Mouse (Mus musculus) lung, embryonic 15.5 days (tissue): ENCODE results near the gene Plekha1. TPM values are rescaled to one million over a fixed set of nuclear protein-coding genes. Genes with fewer than 3 reads are reported as not detected.

Experiments
- ATAC-seq: fragments of 200-750 bp; cut with Nextera tagmentation; 2 replicates; pipeline ENCODE4 v1.8.0; 2017; ENCODE audit warnings: moderate number of reproducible peaks, borderline replicate concordance; ENCODE audit not compliant: low FRiP score, low TSS enrichment; ENCODE audit errors: extremely low read depth
- H3K27ac ChIP-seq: fragments of 300-500 bp; sonication (generic); 2 replicates; pipeline ENCODE4 v1.5.1; 2015; ENCODE audit warnings: moderate library complexity, mild to moderate bottlenecking, inconsistent platforms
- H3K27me3 ChIP-seq: fragments of 300-500 bp; sonication (generic); 2 replicates; pipeline ENCODE4 v1.6.1; 2015; ENCODE audit warnings: inconsistent platforms
- H3K36me3 ChIP-seq: fragments of 300-500 bp; sonication (generic); 2 replicates; pipeline ENCODE4 v1.6.1; 2015; ENCODE audit warnings: inconsistent platforms
- H3K4me1 ChIP-seq: fragments of 300-500 bp; sonication (generic); 2 replicates; pipeline ENCODE4 v1.6.1; 2015; ENCODE audit warnings: inconsistent platforms
- H3K4me2 ChIP-seq: fragments of 300-500 bp; sonication (generic); 2 replicates; pipeline ENCODE4 v1.6.1; 2015; ENCODE audit warnings: inconsistent platforms, mild to moderate bottlenecking, moderate library complexity
- H3K4me3 ChIP-seq: fragments of 300-500 bp; sonication (generic); 2 replicates; pipeline ENCODE4 v1.5.1; 2015; ENCODE audit warnings: mild to moderate bottlenecking, inconsistent platforms
- H3K9ac ChIP-seq: fragments of 300-500 bp; sonication (generic); 2 replicates; pipeline ENCODE4 v1.6.1; 2015; ENCODE audit warnings: inconsistent platforms
- H3K9me3 ChIP-seq: fragments of 300-500 bp; sonication (generic); 2 replicates; pipeline ENCODE4 v1.6.1; 2016; ENCODE audit warnings: inconsistent platforms
- WGBS: fragments of 180-500 bp; shearing (Covaris S2); methylation state at CpG from one replicate; pipeline ENCODE4 v1.1.7; 2015; 5-methylcytosine and 5-hydroxymethylcytosine counted together
- polyA plus RNA-seq: library from polyadenylated mRNA; unstranded; fragments of >200 nt; fragmentation: Nextera tagmentation; extraction: Ambion mirVana; gene quantifications from 2 replicates; pipeline ENCODE4 v1.2.1, GENCODE M21; 2015

Gene Plekha1
- polyA plus RNA-seq, 1 experiment from 2014 or later, result 61.4 TPM

GRCm38 (mm10) chr7:130897201-130897600 lies 31.6 kb downstream of the Plekha1 start:
- Histone ChIP-seq H3K9me3 (no peaks in the 10 kb centered on the region), H3K27ac (no peak overlapping the region), H3K4me1 (no peaks in the 10 kb centered on the region), H3K4me3 (no peak overlapping the region), H3K9ac (no peak overlapping the region), H3K27me3 (no peaks in the 10 kb centered on the region), H3K4me2 (no peak overlapping the region), H3K36me3 (peaks cover 39% of the 10 kb centered on the region)
- 87% methylated on average over 10 of the region's 10 CpGs for WGBS
- no peak for ATAC-seq

DNA sequence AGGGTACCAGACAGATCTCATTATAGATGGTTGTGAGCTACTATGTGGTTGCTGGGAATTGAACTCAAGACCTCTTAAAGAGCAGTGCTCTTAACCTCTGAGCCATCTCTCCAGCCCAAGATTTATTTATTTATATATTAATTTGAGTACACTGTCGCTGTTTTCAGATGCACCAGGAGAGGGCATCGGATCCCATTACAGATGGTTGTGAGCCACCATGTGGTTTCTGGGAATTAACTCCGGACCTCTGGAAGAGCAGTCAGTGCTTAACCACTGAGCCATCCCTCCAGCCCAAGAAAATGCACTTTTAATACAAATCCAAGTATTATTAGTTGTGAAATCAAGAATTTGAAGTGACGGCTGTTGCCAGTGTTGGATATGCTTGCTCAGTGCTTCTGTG lies 32.8 kb downstream of the Plekha1 start:
- no peak for ATAC-seq
- H3K27me3 ChIP-seq, result no peaks in the 10 kb centered on the region
- H3K4me1 ChIP-seq, result no peaks in the 10 kb centered on the region
- peaks cover 38% of the 10 kb centered on the region for H3K36me3 ChIP-seq
- no peak overlapping the region for H3K27ac ChIP-seq
- 79% methylated on average over 4 of the region's 4 CpGs for WGBS
- no peaks in the 10 kb centered on the region for H3K9me3 ChIP-seq
- H3K4me3 ChIP-seq, result no peak overlapping the region
- H3K9ac ChIP-seq, result no peak overlapping the region
- H3K4me2 ChIP-seq, result no peak overlapping the region

DNA sequence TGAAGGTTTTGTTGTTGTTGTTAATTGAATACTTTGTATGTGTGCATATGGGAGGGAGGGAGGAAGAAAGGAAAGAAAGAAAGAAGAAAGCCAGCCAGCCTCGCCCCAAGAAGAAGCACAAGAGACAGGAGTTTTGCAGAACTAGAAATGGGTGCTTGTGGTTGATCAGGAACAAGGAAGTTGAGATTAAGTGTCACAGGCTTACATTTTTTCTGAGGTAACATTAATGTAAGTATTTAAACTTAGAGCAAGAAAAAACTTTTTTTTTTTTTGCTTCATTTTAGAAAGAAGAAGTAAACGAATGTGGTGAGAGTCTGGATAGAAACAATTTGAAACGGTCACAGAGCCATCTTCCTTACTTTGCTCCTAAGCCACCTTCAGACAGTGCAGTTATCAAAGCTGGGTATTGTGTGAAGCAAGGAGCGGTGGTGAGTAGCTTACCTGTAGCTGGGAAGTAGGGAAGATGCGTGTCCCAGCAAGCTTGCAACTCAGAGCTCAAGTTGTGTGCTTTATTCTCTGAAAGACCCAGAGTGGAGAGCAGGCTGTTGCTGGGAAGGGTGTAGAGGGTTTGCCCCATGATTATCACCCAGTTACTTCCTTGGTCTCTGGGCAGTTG lies 34.8 kb downstream of the Plekha1 start:
- H3K9me3 ChIP-seq, result no peaks in the 10 kb centered on the region
- no peak for ATAC-seq
- 83% methylated on average over 5 of the region's 5 CpGs for WGBS
- H3K4me2 ChIP-seq, result no peak overlapping the region
- H3K4me1 ChIP-seq, result no peaks in the 10 kb centered on the region
- no peak overlapping the region for H3K4me3 ChIP-seq
- no peak overlapping the region for H3K27ac ChIP-seq
- H3K27me3 ChIP-seq, result no peaks in the 10 kb centered on the region
- H3K9ac ChIP-seq, result no peak overlapping the region
- H3K36me3 ChIP-seq, result peaks cover 44% of the 10 kb centered on the region

GRCm38 (mm10) chr7:130902929-130903328 lies 37.4 kb downstream of the Plekha1 start:
- WGBS, result 93% methylated on average over 1 of the region's 1 CpGs
- H3K4me2 ChIP-seq, result no peak overlapping the region
- H3K9ac ChIP-seq, result no peak overlapping the region
- H3K4me1 ChIP-seq, result no peaks in the 10 kb centered on the region
- no peaks in the 10 kb centered on the region for H3K27me3 ChIP-seq
- H3K4me3 ChIP-seq, result no peak overlapping the region
- no peak for ATAC-seq
- H3K36me3 ChIP-seq, result peaks cover 30% of the 10 kb centered on the region
- H3K27ac ChIP-seq, result no peak overlapping the region
- no peaks in the 10 kb centered on the region for H3K9me3 ChIP-seq

DNA sequence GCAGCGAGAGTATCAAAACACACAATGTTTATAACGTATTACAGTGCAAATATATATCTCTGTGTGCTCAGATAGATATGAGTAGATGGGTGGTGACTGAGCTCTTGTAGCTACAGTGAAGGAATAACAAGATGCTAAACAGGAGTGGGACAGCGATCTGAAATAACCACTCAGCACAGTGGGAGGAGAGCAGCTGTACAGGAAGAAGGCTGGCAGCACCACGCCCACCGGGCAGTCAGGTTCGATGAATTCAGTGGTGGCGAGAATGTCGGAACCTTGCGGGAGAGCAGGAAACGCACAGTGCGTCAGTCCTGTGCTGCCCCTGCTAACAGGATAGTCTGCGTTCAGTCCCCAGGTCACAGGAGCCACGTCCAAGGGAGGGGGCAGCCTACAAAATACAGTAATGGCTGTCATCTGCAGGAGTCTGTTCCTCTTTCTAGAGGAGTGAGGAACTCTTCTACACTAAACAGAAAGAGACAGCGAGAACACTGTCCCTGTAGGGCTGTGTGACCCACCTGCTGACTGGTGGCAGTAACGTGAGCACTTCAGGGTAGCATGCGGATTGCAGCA lies 38.0 kb downstream of the Plekha1 start:
- Histone ChIP-seq H3K36me3 (peaks cover 30% of the 10 kb centered on the region), H3K4me1 (no peaks in the 10 kb centered on the region)
- 82% methylated on average over 16 of the region's 16 CpGs for WGBS

GRCm38 (mm10) chr7:130904571-130905365 lies 39.2 kb downstream of the Plekha1 start:
- no peak overlapping the region for H3K4me2 ChIP-seq
- H3K4me3 ChIP-seq, result no peak overlapping the region
- H3K9ac ChIP-seq, result no peak overlapping the region
- H3K4me1 ChIP-seq, result no peaks in the 10 kb centered on the region
- H3K27me3 ChIP-seq, result no peaks in the 10 kb centered on the region
- WGBS, result 80% methylated on average over 13 of the region's 13 CpGs
- peaks cover 32% of the 10 kb centered on the region for H3K36me3 ChIP-seq
- no peak overlapping the region for H3K27ac ChIP-seq
- no peak for ATAC-seq
- no peaks in the 10 kb centered on the region for H3K9me3 ChIP-seq

More for the DNA sequence above, 38.0 kb downstream of the Plekha1 start:
- Histone ChIP-seq H3K9me3 (no peaks in the 10 kb centered on the region), H3K4me2 (no peak overlapping the region), H3K27ac (no peak overlapping the region), H3K27me3 (no peaks in the 10 kb centered on the region), H3K9ac (no peak overlapping the region), H3K4me3 (no peak overlapping the region)
- ATAC-seq, result no peak

GRCm38 (mm10) chr7:130910841-130911240 lies 45.3 kb downstream of the Plekha1 start:
- no peaks in the 10 kb centered on the region for H3K4me1 ChIP-seq
- WGBS, result 87% methylated on average over 14 of the region's 14 CpGs
- H3K9ac ChIP-seq, result no peak overlapping the region
- no peak for ATAC-seq
- H3K27me3 ChIP-seq, result no peaks in the 10 kb centered on the region
- no peak overlapping the region for H3K27ac ChIP-seq
- H3K4me3 ChIP-seq, result no peak overlapping the region
- no peak overlapping the region for H3K4me2 ChIP-seq
- peaks cover 27% of the 10 kb centered on the region for H3K36me3 ChIP-seq
- H3K9me3 ChIP-seq, result no peaks in the 10 kb centered on the region

GRCm38 (mm10) chr7:130914693-130915363 lies 49.3 kb downstream of the Plekha1 start:
- no peaks in the 10 kb centered on the region for H3K27me3 ChIP-seq
- no peak overlapping the region for H3K9ac ChIP-seq
- ATAC-seq, result no peak
- H3K4me3 ChIP-seq, result no peak overlapping the region
- no peak overlapping the region for H3K27ac ChIP-seq
- no peak overlapping the region for H3K4me2 ChIP-seq
- H3K36me3 ChIP-seq, result peaks cover 13% of the 10 kb centered on the region
- WGBS, result 31% methylated on average over 5 of the region's 5 CpGs
- no peaks in the 10 kb centered on the region for H3K4me1 ChIP-seq
- H3K9me3 ChIP-seq, result no peaks in the 10 kb centered on the region

- Histone ChIP-seq H3K4me3 (no peak overlapping the region), H3K9me3 (no peaks in the 10 kb centered on the region), H3K4me2 (no peak overlapping the region), H3K27me3 (no peaks in the 10 kb centered on the region), H3K9ac (no peak overlapping the region), H3K36me3 (peaks cover 7% of the 10 kb centered on the region), H3K27ac (no peak overlapping the region), H3K4me1 (no peaks in the 10 kb centered on the region)
- ATAC-seq, result no peak
- WGBS, result 55% methylated on average over 2 of the region's 2 CpGs
Observed at GRCm38 (mm10) chr7:130918260-130918659, 52.7 kb downstream of the Plekha1 start.

DNA sequence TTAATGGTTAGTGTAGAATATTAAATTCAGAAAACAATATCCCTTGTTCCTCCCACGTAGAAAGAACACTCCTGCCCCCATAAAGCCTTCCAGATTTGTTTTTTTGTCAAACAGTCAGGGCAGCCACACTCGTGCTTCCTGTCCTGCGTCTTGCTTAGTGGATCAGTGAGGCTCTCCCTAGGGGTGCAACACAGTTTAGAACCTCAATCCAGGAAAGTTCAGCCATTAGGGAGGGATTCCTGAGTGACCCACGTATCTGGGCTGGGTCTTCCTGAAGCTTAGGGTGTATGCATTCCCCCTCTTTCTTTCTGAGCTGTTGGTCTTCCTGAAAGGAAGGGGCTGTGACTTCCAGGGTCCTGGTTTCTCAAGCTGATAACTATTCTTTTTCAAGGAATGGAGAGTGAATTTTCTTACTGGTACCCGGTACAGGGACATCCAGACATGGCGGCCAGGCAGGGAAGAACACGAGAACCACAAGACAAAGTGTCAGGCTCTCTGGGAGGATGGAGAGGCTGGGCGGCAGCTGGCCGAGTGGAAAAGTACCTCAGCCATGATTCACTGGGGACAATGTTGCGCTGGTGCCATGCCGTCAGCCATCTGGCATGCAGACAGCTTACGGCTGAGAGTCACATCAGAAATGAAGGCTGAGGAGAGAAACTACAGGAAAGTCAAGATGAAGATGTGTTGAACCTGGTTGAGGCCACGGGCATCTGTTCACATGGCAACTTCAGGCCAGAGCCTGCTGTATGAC lies 57.6 kb downstream of the Plekha1 start:
- Histone ChIP-seq H3K9ac (no peak overlapping the region), H3K27ac (no peak overlapping the region), H3K27me3 (no peaks in the 10 kb centered on the region), H3K4me3 (no peak overlapping the region), H3K9me3 (no peaks in the 10 kb centered on the region), H3K4me2 (no peak overlapping the region), H3K4me1 (no peaks in the 10 kb centered on the region), H3K36me3 (no peaks in the 10 kb centered on the region)
- 62% methylated on average over 13 of the region's 13 CpGs for WGBS
- no peak for ATAC-seq

DNA sequence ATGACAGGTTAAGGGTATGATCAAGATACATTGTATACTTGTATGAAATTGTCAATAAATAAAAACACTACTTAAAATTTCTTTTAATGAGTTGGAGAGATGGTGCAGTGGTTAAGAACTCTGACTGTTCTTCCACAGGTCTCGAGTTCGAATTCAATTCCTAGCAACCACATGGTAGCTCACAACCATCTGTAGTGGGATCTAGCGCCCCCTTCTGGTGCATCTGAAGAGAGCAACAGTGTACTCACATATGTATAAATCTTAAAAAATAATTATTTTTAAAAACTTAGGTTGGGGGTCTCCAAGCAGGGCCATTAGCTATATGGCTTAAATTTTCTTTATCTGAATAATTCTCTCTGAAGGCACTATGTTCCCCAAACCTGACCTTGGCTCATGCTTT lies 64.8 kb downstream of the Plekha1 start:
- H3K9ac ChIP-seq, result no peak overlapping the region
- no peak overlapping the region for H3K4me3 ChIP-seq
- no peak overlapping the region for H3K27ac ChIP-seq
- H3K4me2 ChIP-seq, result no peak overlapping the region
- peaks cover 4% of the 10 kb centered on the region for H3K4me1 ChIP-seq
- ATAC-seq, result no peak
- H3K36me3 ChIP-seq, result no peaks in the 10 kb centered on the region
- peaks cover 27% of the 10 kb centered on the region for H3K27me3 ChIP-seq
- 67% methylated on average over 3 of the region's 3 CpGs for WGBS
- H3K9me3 ChIP-seq, result no peaks in the 10 kb centered on the region
